Comparison of ENCODE assay signal across 9 mouse cellular contexts in the genomic region with DNA sequence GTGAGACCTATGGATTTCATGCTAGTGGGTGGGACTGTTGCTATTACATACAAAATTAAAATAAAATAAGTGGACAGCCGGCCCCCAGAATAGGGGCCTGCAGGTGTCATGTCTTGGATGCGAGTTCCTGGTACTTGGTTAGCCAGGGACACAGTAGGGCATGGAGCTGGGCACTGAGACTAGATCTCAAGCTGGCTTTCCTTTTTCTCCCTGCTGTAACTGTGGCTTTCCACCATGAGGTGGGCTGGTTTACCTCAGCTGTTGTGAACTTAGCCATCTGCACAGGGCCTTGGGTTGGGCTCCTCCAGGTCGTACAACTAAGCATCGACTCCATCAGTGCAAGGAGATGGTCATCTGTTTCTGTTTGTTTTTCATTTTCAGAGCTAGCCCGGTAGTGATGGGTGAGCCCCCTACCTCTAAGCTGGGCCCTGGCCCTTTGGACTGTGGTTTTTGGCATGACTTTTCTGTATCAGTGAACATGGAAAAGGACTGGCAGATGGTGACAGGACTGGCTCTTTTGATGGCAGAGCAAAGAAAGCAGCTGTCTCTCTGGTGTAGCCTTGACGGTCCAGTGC. TPM values are rescaled to one million over a fixed set of nuclear protein-coding genes. Genes with fewer than 3 reads are reported as not detected.
DNase-seq lines count a peak whose midpoint lies in the region; ATAC-seq lines count a peak whose summit lies in the region.
"Had no signal": no experiment of that assay in that cellular context is flagged by ENCODE, and none has a peak within 500 bp of the region (broad histone marks: within the 10 kb centered on the region; RNA-seq: fewer than 3 reads in every experiment).

No protein-coding gene starts in this region.

- H3K4me2 ChIP-seq in heart, embryonic 16.5 days (ENCODE audit: low read depth, low read length): peak overlapping the region; percentile 79
- peak overlapping the region; percentile 58 for H3K4me2 ChIP-seq in hindbrain, embryonic 12.5 days (replicated peaks)
- H3K4me2 ChIP-seq in midbrain, embryonic 12.5 days (replicated peaks): peak overlapping the region; percentile 57

- no peak overlapping the region; the same call in 1 of the 2 replicates for H3K27ac ChIP-seq in heart, embryonic 16.5 days (ENCODE audit: low read length)
- H3K27ac ChIP-seq in hindbrain, embryonic 12.5 days: no peak overlapping the region
- no peak overlapping the region for H3K27ac ChIP-seq in midbrain, embryonic 12.5 days (replicated peaks)

- peak overlapping the region; percentile 84 for H3K4me3 ChIP-seq in heart, embryonic 16.5 days (ENCODE audit: low read length)
- H3K4me3 ChIP-seq in hindbrain, embryonic 12.5 days: no peak overlapping the region
- H3K4me3 ChIP-seq in midbrain, embryonic 12.5 days: no peak overlapping the region

- no peaks in the 10 kb centered on the region for H3K36me3 ChIP-seq in heart, embryonic 16.5 days (ENCODE audit: control insufficient read depth, insufficient read depth)
- H3K36me3 ChIP-seq in hindbrain, embryonic 12.5 days: no peaks in the 10 kb centered on the region
- H3K36me3 ChIP-seq in midbrain, embryonic 12.5 days: no peaks in the 10 kb centered on the region

- WGBS in heart, embryonic 16.5 days: 78% methylated on average over 6 of the region's 6 CpGs
- WGBS in hindbrain, embryonic 12.5 days: 80% methylated on average over 6 of the region's 6 CpGs
- WGBS in midbrain, embryonic 12.5 days: 72% methylated on average over 6 of the region's 6 CpGs

- H3K27me3 ChIP-seq in heart, embryonic 16.5 days (ENCODE audit: control insufficient read depth, insufficient read depth, low read length): no peaks in the 10 kb centered on the region
- peaks cover 29% of the 10 kb centered on the region for H3K27me3 ChIP-seq in hindbrain, embryonic 12.5 days
- peaks cover 58% of the 10 kb centered on the region for H3K27me3 ChIP-seq in midbrain, embryonic 12.5 days
- H3K27me3 ChIP-seq: Patski had no signal

- H3K9ac ChIP-seq in heart, embryonic 16.5 days (ENCODE audit: low read length): peak overlapping the region; percentile 83
- no peak overlapping the region; the same call in 1 of the 2 replicates for H3K9ac ChIP-seq in hindbrain, embryonic 12.5 days
- peak overlapping the region; percentile 32 for H3K9ac ChIP-seq in midbrain, embryonic 12.5 days (replicated peaks)

- ATAC-seq in heart, embryonic 16.5 days (replicated peaks; ENCODE audit: extremely low read depth, insufficient read depth, low FRiP score): no peak
- ATAC-seq in hindbrain, embryonic 12.5 days (ENCODE audit: low FRiP score): no peak
- no peak for ATAC-seq in midbrain, embryonic 12.5 days (ENCODE audit: low FRiP score, low read depth)

- DNase-seq in heart, adult 18-20 months: no peak
- peak; percentile 48 for DNase-seq in MN1 (ENCODE audit: low spot score)
- DNase-seq in right cerebral cortex, adult 2 months (ENCODE audit: low spot score in 2 of 2): no peak
- DNase-seq in ovary, postnatal 14 days (ENCODE audit: low spot score): no peak
- no peak for DNase-seq in thymus, postnatal 36 days

- H3K9me3 ChIP-seq in heart, embryonic 16.5 days (replicated peaks; ENCODE audit: control insufficient read depth, low read length): no peaks in the 10 kb centered on the region
- no peaks in the 10 kb centered on the region for H3K9me3 ChIP-seq in hindbrain, embryonic 12.5 days (replicated peaks)
- H3K9me3 ChIP-seq in midbrain, embryonic 12.5 days: no peaks in the 10 kb centered on the region

- peaks cover 18% of the 10 kb centered on the region for H3K4me1 ChIP-seq in heart, embryonic 16.5 days (ENCODE audit: control insufficient read depth, insufficient read depth, low read length)
- H3K4me1 ChIP-seq in hindbrain, embryonic 12.5 days: peaks cover 13% of the 10 kb centered on the region
- H3K4me1 ChIP-seq in midbrain, embryonic 12.5 days: peaks cover 32% of the 10 kb centered on the region

RNA-seq across cellular contexts. Expression of a gene that starts 3.8 kb away (rescaled TPM):
- polyA plus RNA-seq in heart, embryonic 16.5 days (2015; fragmentation: Nextera tagmentation; extraction: Ambion mirVana): 4.9 and 5.1 TPM in 2 replicates
- 10 to 100 TPM; 10.3 to 11.4 TPM for total RNA-seq in heart, adult 18-20 months (2021)
- 6.3 and 6.9 TPM in 2 replicates for polyA plus RNA-seq in hindbrain, embryonic 12.5 days (2016; fragmentation: Nextera tagmentation; extraction: Ambion mirVana)
- polyA plus RNA-seq in midbrain, embryonic 12.5 days (2016; fragmentation: Nextera tagmentation; extraction: Ambion mirVana): 3.9 and 5.1 TPM in 2 replicates

RNA-seq across cellular contexts. Expression of a gene that starts 5.5 kb away (rescaled TPM):
- 3.9 and 4.2 TPM in 2 replicates for polyA plus RNA-seq in heart, embryonic 16.5 days (2015; fragmentation: Nextera tagmentation; extraction: Ambion mirVana)
- total RNA-seq in heart, adult 18-20 months (2021): 1 to 10 TPM in 1 of 2 experiments, under 1 TPM in 1; 0.80 to 1.4 TPM
- 12.6 and 13.5 TPM in 2 replicates for polyA plus RNA-seq in hindbrain, embryonic 12.5 days (2016; fragmentation: Nextera tagmentation; extraction: Ambion mirVana)
- 11.1 and 13.2 TPM in 2 replicates for polyA plus RNA-seq in midbrain, embryonic 12.5 days (2016; fragmentation: Nextera tagmentation; extraction: Ambion mirVana)

RNA-seq across cellular contexts. Expression of a gene that starts 42.7 kb away (rescaled TPM):
- 63.1 and 64.7 TPM in 2 replicates for polyA plus RNA-seq in heart, embryonic 16.5 days (2015; fragmentation: Nextera tagmentation; extraction: Ambion mirVana)
- total RNA-seq in heart, adult 18-20 months (2021): 10 to 100 TPM; 26.9 to 29.5 TPM
- polyA plus RNA-seq in hindbrain, embryonic 12.5 days (2016; fragmentation: Nextera tagmentation; extraction: Ambion mirVana): 60.9 and 61.5 TPM in 2 replicates
- polyA plus RNA-seq in midbrain, embryonic 12.5 days (2016; fragmentation: Nextera tagmentation; extraction: Ambion mirVana): 58.5 and 72.6 TPM in 2 replicates

RNA-seq across cellular contexts. Expression of a gene that starts 42.8 kb away (rescaled TPM):
- 2.2 and 3.1 TPM in 2 replicates for polyA plus RNA-seq in heart, embryonic 16.5 days (2015; fragmentation: Nextera tagmentation; extraction: Ambion mirVana)
- total RNA-seq in heart, adult 18-20 months (2021): 1 to 10 TPM; 5.1 to 6.0 TPM
- polyA plus RNA-seq in hindbrain, embryonic 12.5 days (2016; fragmentation: Nextera tagmentation; extraction: Ambion mirVana): 8.4 and 8.8 TPM in 2 replicates
- 7.5 and 8.4 TPM in 2 replicates for polyA plus RNA-seq in midbrain, embryonic 12.5 days (2016; fragmentation: Nextera tagmentation; extraction: Ambion mirVana)
